Mouse (Mus musculus): ENCODE results near the gene Akap8.

Akap8 gene

GRCm38 (mm10) chr17:32320597-32321389, at the start of gene Akap8:
Akap8 (minus strand) TSS chr17:32321238.
- DNase-seq (ENCODE audit: low spot score in 2 of 2), result peak; percentile 99

- no peak for DNase-seq (ENCODE audit: low spot score in 2 of 2)
Measured at GRCm38 (mm10) chr17:32368991-32369578, 48.0 kb upstream of the Akap8 start.

GRCm38 (mm10) chr17:32367706-32368105, 46.7 kb upstream of the Akap8 start:
- DNase-seq (ENCODE audit: low spot score in 2 of 2), result no peak

DNA sequence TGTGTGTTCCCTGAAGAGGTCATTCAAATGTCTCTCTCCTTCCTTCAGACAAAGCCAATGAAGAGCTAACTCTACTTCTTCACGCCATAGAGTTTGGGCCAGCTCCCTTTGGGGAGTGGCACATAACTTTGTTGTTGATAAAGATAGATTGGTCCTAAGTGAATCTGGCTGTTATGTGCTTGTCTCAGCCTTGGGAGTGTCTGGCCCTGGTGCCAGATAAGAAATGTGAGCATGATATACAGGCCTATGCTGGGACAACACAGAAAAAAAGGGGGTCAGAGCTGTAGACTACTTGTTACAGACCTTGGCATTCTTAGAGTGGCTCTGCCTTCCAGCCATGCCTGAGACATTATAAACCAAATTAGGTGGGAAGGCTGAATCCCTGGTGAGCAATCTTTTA, 44.3 kb upstream of the Akap8 start:
- no peak for DNase-seq (ENCODE audit: low spot score in 2 of 2)

- no peak for DNase-seq (ENCODE audit: low spot score in 2 of 2)
Measured at GRCm38 (mm10) chr17:32364850-32365249, 43.8 kb upstream of the Akap8 start.

DNA sequence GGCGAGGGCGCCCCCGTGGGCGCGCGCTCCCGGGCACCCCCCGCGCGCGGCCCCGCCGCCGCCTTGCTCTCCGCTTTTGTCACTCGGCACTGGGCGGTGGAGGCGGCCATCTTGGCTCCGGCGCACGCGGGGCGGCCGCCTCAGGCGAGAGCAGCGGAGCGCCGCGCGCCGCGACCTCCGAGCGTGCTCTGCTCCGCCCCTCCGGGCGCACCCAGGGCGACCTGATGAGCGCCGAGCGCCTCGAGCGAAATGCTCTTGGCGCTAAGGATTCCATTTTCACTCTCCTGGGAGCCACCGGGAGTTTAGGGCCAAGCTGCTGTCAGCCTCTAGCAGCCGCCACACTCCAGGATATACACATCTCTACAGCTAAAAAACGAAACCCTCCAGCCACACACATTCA, 43.3 kb upstream of the Akap8 start:
- DNase-seq (ENCODE audit: low spot score in 2 of 2), result peak; percentile 78 to 81

GRCm38 (mm10) chr17:32363821-32364301, 42.8 kb upstream of the Akap8 start:
- no peak for DNase-seq (ENCODE audit: low spot score in 2 of 2)

GRCm38 (mm10) chr17:32362686-32363085, 41.6 kb upstream of the Akap8 start:
- no peak for DNase-seq (ENCODE audit: low spot score in 2 of 2)

DNA sequence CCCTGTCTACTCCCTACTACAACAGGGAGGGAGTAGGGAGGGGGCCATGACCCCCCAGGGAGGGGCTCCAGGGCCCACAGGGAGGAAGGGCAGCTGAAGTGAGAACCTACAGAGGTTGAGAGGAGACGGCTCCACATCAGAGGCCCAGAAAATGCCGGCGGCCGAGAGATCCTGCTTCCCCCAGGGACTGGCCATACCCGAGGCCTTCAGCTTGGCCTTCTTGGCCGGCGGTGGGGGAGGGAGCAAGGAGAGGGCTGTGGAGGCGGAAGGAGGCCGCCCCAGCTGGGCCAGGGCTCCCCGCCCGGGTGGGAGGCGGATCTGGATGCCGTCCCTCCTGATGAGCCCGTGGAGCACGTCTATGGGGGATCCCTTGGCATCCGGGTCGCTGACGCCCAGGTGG, 38.9 kb upstream of the Akap8 start:
- no peak for DNase-seq (ENCODE audit: low spot score in 2 of 2)

- no peak for DNase-seq (ENCODE audit: low spot score in 2 of 2)
Measured at GRCm38 (mm10) chr17:32358943-32359340, 37.9 kb upstream of the Akap8 start.

DNA sequence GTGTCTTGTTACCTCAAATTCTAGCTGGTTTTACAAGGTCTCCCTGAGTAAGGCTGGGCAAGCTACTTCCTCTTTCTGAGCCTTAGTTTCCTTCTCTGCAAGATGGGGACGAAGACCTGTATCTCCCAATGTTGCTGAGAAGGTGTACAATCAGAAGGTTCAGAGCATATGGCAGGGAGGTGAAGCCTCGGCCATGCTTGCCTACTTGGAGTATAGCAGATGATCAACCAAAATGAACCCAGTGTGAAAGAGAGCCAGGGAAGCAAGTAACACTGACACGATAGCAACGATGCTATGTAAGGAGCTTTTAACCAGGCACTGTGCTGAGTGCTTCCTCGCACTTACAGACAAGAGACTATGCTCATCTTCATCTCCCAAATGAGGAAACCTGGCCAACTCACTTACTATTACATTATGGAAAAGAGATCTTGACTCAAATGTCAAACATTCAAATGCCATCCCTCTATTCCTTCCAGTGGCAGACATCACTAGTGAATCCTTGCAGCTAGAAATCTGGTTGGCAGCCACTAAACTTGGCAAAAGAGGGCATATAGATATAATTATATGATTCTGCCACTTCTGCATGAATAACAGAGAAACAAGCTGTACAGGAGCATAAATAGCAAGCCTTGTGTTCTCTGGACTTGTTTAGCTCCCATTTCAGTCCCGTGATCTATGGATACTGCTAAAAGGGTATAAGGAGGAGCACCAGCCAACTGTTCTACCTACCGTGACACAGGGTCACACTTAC, 37.3 kb upstream of the Akap8 start:
- DNase-seq (ENCODE audit: low spot score in 2 of 2), result no peak

DNA sequence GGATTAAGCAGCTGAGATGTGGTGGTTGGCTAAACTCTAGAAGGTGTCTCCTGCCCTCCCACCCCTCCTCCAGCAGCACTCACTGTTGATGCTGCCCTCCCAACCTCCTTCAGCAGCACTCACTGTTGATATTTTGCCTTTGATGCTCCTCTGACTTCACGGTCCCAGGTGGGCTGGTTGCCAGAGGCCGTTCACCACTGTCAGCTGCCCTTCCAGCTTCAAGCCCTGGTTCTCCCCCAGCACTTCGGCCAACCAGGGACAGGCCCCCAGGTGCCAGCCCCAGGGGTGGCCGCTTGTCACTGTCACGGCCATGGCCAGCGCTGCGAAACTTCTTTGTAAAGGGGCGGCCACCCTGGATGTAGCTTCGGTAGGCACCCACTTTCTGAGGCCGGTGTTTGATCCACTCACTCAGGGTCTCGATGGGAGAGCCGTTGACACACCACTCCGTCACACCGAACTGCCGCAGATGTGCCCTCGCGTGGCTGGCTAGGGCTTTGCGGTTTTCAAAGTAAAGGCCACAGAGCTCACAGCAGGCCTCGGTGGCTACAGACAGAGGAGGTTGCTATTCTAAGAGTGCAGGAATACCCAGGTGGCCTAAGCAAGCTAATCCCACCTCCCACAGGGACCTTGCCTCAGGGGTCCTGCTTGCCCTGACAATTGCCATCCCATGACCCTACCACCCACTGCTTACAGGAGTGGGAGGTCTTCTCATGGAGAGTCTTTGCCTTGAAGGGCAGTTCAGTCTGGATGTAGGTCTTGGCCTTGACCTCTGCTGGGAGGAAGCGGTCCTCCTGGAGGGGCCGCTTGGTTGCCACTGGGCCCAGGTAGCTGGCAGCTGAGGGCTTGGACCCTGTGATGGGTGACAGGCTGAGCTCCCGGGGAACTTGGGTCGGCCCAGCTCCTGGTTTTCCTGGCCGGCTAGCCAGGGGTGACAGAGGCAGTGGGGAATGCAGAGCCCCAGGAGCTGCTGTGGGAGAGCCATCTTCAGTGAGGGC, 36.0 kb upstream of the Akap8 start:
- no peak for DNase-seq (ENCODE audit: low spot score in 2 of 2)

DNA sequence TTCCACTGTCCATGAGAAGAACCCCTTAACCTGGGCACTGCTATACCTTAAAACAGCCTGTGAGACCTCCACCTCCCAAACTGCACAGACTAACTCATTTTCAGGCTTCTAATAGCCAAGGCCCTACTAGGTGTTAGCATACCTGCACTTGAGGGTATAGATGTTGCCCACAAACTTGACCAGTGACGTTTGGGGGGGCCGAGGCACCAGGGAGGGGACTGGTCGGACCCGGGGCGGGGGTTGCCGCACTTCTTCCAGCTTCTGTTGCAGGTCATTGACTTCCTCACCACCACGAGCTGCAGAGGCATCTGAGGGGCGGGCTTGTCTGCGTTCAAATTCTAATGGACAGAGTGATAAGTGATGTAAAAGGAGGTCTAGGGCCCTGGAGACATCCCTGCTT, 35.2 kb upstream of the Akap8 start:
- no peak for DNase-seq (ENCODE audit: low spot score in 2 of 2)

DNA sequence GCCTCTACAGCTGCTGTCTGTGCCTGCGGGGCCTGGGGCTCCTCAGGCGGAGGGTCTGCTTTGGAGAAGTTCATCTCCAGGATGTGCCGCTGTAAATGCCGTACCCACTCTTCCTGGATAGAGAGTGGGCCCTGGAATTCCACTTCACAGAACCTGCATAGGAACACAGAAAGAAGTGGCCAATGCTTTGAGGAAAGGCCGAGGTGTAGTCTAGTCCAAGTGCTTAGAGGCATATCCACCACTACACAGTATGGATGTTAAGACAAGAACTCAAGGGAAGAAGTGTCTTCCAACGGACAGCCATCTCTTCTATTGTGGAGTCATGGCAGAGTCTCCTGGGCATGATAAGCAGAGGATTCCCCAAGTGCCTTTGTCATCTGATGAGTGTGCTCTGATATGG, 34.0 kb upstream of the Akap8 start:
- no peak for DNase-seq (ENCODE audit: low spot score in 2 of 2)

DNA sequence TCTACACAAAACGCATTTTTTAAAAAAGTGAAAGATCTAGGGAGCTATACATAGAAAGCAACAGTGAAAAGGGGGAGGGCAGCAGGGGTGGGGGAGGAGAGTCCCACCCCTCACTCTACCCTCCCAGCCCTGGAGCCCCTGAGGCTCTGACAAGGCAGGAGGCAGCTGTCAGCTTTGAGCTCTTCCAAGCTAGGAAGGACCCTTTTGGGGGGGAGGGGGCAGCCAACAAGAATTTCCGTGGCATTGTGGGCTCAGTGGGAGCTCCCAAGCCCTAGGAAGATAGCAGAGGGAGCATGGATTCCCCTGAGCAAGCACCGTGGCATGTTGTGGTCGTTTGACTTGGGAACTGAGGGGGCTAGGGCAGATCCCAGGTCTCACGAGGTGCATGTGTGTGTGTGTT, 33.2 kb upstream of the Akap8 start:
- DNase-seq (ENCODE audit: low spot score in 2 of 2), result no peak

DNA sequence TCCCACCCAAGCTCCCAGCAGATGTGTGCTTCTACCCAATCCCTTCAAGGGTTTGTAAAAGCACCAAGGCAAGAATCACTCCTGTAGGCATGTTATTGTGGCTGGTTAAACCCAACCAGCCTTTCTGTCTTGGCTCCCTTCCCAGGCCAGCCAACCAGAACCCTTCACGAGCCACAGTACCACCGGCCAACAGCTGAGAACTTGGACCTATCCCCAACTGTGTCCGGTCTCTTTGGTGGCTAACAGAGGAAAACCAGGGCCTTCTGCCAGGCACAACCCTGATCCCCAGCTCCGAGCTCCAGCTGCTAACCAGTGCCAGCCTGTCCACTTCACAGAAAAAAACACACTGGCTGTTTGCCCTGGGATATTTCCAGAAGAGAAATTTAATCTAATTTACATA, 32.7 kb upstream of the Akap8 start:
- DNase-seq (ENCODE audit: low spot score in 2 of 2), result no peak

DNA sequence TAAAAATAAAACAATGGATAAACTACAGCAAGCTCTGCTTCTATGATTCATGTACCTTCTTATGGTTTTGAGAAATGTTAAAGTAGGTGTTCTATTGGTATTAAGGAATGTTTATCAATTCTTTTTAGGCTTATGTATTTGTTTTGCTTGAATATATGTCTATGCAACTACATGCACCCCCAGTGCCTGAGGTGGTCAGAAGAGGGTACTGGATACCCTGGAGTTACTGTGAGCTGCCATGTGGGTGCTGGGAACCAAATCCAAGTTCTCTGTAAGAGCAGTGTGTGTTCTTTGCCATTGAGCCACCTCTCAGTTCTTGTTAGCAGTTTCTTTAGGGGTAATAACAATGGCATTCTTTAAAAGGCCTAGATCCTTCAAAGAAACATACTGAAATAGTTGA, 30.7 kb upstream of the Akap8 start:
- DNase-seq (ENCODE audit: low spot score in 2 of 2), result no peak

- no peak for DNase-seq (ENCODE audit: low spot score in 2 of 2)
Measured at GRCm38 (mm10) chr17:32351269-32351668, 30.2 kb upstream of the Akap8 start.

GRCm38 (mm10) chr17:32350382-32350983, 29.4 kb upstream of the Akap8 start, which contains the start of gene Akap8l:
Akap8l (minus strand) TSS chr17:32350607.
- DNase-seq (ENCODE audit: low spot score in 2 of 2), result peak; percentile 97 to 98

DNA sequence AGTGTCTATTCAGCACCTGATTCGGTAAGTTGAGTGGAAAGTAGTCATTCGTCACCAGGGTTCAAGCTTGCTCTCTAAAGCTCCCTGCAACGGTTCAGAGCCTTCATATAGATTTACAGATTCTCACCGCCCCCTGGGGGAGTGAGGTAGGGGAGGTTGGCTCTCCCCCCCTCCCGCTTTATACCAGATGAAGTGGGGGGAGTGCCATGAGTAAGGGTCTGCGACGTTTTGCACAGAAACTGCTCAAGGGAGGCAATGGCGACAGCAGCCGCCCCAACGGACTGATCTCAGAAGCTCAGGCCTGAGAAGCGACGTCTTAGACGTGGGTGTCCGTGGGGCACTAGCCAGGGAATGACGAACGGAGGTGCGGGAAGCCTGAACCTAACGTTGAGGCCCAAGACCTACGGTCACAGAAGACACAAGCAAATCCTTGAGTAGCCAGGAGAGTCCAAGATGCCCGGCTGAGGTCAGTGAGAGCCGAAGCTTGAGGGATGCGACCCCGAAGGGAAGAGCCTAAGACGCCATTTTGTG, 28.9 kb upstream of the Akap8 start:
- peak in 1 of 2 experiments; percentile 18 for DNase-seq (ENCODE audit: low spot score in 2 of 2)
